Mouse (Mus musculus): Measurements from ENCODE around the gene Thumpd3.

The Thumpd3 gene

GRCm38 (mm10) chr6:113082229-113082628 is 36.2 kb downstream of the Thumpd3 start:
- no peak for DNase-seq

- no peak for DNase-seq
Measured at GRCm38 (mm10) chr6:113084590-113084989, 38.6 kb downstream of the Thumpd3 start.

GRCm38 (mm10) chr6:113093206-113093605 is 47.2 kb downstream of the Thumpd3 start:
- DNase-seq: no peak

GRCm38 (mm10) chr6:113095547-113095946 is 49.5 kb downstream of the Thumpd3 start:
- DNase-seq: no peak

GRCm38 (mm10) chr6:113097662-113098061 is 51.6 kb downstream of the Thumpd3 start:
- no peak for DNase-seq

- peak in 1 of 2 experiments; percentile 30 for DNase-seq
Measured at GRCm38 (mm10) chr6:113099640-113100289, 53.7 kb downstream of the Thumpd3 start.

- DNase-seq: no peak
Measured at GRCm38 (mm10) chr6:113102541-113102940, 56.5 kb downstream of the Thumpd3 start.

GRCm38 (mm10) chr6:113103765-113104164 is 57.7 kb downstream of the Thumpd3 start:
- peak; percentile 41 to 70 for DNase-seq

GRCm38 (mm10) chr6:113109378-113109777 is 63.4 kb downstream of the Thumpd3 start:
- no peak for DNase-seq

- DNase-seq: no peak
Measured at GRCm38 (mm10) chr6:113109956-113110355, 63.9 kb downstream of the Thumpd3 start.

All from spleen, adult 18-20 months (tissue).